Mouse (Mus musculus): ENCODE measurements at regions not wholly inside any gene's neighbourhood (a gene's known extent, or its start where the extent isn't known, plus 50 kb on each side); places are given as distances from the start of the nearest gene placed in this dataset.

GRCm38 (mm10) chr9:71058655-71059054 lies 106.6 kb upstream of the Lipc start:
- DNase-seq, result no peak

GRCm38 (mm10) chr9:71056836-71057235 lies 104.8 kb upstream of the Lipc start:
- DNase-seq, result no peak

GRCm38 (mm10) chr9:71043899-71044298 lies 91.9 kb upstream of the Lipc start:
- DNase-seq, result peak; percentile 50

- no peak for DNase-seq
Measured at GRCm38 (mm10) chr9:71035286-71035685, 83.3 kb upstream of the Lipc start.

- DNase-seq, result no peak
Measured at GRCm38 (mm10) chr9:71032156-71032555, 80.1 kb upstream of the Lipc start.

- DNase-seq, result no peak
Measured at GRCm38 (mm10) chr9:71030203-71030921, 78.3 kb upstream of the Lipc start.

- no peak for DNase-seq
Measured at GRCm38 (mm10) chr9:71028102-71028501, 76.1 kb upstream of the Lipc start.

GRCm38 (mm10) chr9:71027626-71028025 lies 75.6 kb upstream of the Lipc start:
- no peak for DNase-seq

GRCm38 (mm10) chr9:71025196-71025595 lies 73.2 kb upstream of the Lipc start:
- DNase-seq, result peak; percentile 9

GRCm38 (mm10) chr9:71018206-71018605 lies 66.2 kb upstream of the Lipc start:
- DNase-seq, result no peak

GRCm38 (mm10) chr9:71017396-71018179 lies 65.6 kb upstream of the Lipc start:
- no peak for DNase-seq

- DNase-seq, result no peak
Measured at GRCm38 (mm10) chr9:71015942-71016341, 63.9 kb upstream of the Lipc start.

GRCm38 (mm10) chr9:71015400-71015799 lies 63.4 kb upstream of the Lipc start:
- DNase-seq, result no peak

GRCm38 (mm10) chr9:71012399-71012798 lies 60.4 kb upstream of the Lipc start:
- no peak for DNase-seq

GRCm38 (mm10) chr9:71004631-71005030 lies 52.6 kb upstream of the Lipc start:
- no peak for DNase-seq
